Mouse (Mus musculus): ENCODE data around the gene Paox.

- TF ChIP-seq TAL1 (IDR thresholded peaks at IDR 0.05; ENCODE audit: low read length): no peak
- no peak for TF ChIP-seq GATA1 (IDR thresholded peaks at IDR 0.05; ENCODE audit: low read length)
These were observed 37.9 kb upstream of the Paox start for GRCm38 (mm10) chr7:140077698-140078097.

Data from erythroblast, embryonic 14.5 days (primary cell).